Mouse (Mus musculus) brown adipose tissue, adult 24 weeks (tissue): Measurements from ENCODE around the gene Syn3. TPM values are rescaled to one million over a fixed set of nuclear protein-coding genes. Genes with fewer than 3 reads are reported as not detected.

Source experiments
- H3K27ac ChIP-seq: fragments of 200-500 bp; replicated peaks from 2 replicates; pipeline ENCODE4 v1.5.1; 2012; ENCODE audit warnings: low read depth, mild to moderate bottlenecking, low read length
- H3K4me1 ChIP-seq: fragments of 200-500 bp; 2 replicates; pipeline ENCODE4 v1.6.1; 2012; ENCODE audit warnings: low read length, mixed read lengths; ENCODE audit not compliant: control insufficient read depth, insufficient read depth, insufficient read length
- H3K4me3 ChIP-seq: fragments of 200-500 bp; 2 replicates; pipeline ENCODE4 v1.5.1; 2012; ENCODE audit warnings: low read depth, mild to moderate bottlenecking, low read length, moderate library complexity; ENCODE audit not compliant: insufficient read depth
- polyA plus RNA-seq: library from polyadenylated mRNA; stranded (reverse); fragments of >200 nt; gene quantifications from 2 replicates; pipeline ENCODE4 v1.2.4, GENCODE M21; 2012; ENCODE audit not compliant: missing spikeins, insufficient read depth, insufficient read length

Gene Syn3
- polyA plus RNA-seq, 1 experiment, result 0.79 TPM

DNA sequence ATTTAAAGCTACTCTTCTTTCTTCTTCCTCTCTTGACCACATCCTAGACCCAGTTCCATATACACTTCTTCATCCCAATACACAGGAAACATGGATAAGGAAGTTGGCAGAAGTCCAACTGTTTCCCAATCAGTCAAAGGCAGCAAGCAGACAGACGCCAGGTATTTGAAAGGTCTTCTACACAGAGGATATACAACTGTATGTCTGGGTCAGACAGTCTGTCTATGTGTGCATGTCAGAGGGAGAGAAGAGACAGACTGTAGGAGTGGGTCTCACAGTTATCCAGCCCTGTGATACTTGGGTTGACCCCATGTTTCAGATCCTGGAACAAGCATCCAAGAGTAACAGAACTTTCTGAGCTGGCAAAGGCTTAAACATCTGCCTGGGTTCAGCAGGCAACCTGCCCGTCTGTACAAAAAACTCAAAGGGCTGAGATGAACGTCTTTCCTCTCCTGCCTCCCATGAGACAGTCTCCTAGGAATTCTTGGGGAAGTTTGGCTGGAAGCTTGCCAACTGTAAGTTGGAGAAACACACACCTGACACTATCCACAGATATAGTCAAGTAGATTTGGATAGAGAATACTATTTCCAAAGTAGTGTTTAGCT, 152.4 kb downstream of the Syn3 start:
- Histone ChIP-seq H3K4me3 (no peak overlapping the region), H3K27ac (peak overlapping the region; percentile 62), H3K4me1 (peaks cover 27% of the 10 kb centered on the region)

DNA sequence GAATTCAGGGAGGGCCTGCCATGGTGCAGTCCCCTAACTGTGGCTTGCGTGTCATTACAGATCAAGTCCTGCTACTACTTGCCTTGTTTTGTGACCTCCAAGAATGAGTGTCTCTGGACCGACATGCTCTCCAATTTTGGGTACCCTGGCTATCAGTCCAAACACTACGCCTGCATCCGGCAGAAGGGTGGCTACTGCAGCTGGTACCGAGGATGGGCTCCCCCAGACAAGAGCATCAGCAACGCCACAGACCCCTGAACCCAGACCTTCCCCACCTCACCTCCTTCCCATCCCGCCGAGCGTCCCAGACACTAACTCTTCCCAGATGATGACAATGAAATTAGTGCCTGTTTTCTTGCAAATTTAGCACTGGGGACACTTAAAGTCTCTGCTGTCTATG, 153.1 kb downstream of the Syn3 start:
- H3K4me3 ChIP-seq, result no peak overlapping the region
- H3K27ac ChIP-seq, result no peak overlapping the region
- H3K4me1 ChIP-seq, result peaks cover 33% of the 10 kb centered on the region

DNA sequence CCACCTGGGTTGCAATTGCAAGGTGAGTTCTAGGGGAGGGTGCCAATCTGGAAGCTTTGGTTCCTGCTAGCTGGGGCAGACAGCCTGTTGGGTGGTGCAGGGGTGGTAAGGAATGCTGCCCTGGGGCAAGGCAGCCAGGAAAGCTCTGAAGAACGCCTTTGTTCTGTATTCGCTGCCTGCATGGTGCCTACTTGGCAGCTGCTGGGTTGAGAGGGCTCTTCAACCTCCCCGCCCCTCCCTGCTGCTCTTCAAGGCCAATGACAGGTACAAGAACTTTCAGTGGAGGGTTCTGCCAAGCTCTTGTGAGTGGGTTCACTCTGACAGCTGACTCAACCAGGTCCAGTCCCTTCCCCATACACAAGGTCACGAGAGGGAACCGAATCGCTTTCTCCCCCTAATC, 154.0 kb downstream of the Syn3 start:
- peaks cover 40% of the 10 kb centered on the region for H3K4me1 ChIP-seq
- H3K4me3 ChIP-seq, result no peak overlapping the region
- no peak overlapping the region for H3K27ac ChIP-seq

DNA sequence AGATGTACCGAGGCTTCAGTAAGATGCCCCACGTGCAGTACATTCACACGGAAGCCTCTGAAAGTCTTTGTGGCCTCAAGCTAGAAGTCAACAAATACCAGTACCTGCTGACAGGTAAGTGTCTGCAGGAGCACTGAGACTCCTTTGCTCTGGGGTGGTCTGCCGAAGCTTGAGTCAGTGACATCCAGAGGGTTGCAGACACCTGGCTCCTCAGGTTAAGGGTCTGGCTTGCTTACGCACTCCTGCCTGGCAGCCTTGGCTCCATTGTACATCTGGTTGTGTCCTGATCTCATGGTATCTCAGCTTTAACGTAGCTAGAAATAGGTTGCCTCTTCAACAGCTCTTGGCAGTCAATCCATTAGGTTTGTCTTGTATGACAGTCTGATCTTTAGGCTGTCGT, 154.8 kb downstream of the Syn3 start:
- Histone ChIP-seq H3K4me1 (peaks cover 45% of the 10 kb centered on the region), H3K4me3 (no peak overlapping the region), H3K27ac (no peak overlapping the region)

DNA sequence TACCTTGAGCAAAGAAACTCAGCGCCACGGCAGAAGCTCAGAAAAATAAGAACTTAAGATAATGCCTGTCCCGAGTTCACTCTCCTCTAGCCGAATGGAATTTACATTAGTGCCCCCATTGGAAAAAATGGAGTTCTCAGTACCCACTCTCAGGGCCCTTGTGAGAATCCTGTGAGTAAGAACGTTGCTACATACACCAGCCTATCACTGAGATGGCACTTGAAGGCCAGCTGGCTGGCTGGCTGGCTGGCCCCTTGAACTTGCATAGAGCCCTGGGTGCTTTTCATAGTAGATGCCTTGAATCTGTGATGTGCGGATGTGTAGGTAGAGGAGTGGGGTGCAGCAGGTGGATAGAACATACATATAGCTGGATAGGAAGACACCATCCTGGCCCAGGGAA, 155.3 kb downstream of the Syn3 start:
- no peak overlapping the region for H3K4me3 ChIP-seq
- peak overlapping the region; percentile 92; the same call in 1 of the 2 replicates for H3K27ac ChIP-seq
- peaks cover 50% of the 10 kb centered on the region for H3K4me1 ChIP-seq

DNA sequence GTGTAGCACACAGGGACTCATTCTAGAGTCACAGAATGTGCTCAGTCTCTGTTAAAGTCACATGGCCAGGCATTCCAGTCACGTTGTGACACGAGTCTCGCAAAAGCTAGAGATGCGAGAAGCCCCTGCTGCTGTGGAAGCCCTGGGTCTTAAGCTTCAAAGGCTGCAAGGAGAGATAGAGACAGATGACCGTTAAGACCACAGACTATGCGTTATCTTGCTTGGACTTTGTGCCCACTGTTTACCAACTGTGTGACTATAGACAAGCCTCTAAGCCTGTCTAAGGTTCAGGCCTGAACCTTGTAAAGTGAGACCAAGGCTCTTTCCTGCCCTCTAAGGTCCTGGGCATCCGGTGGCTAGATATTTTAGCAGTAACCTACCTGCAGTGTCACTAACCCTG, 156.0 kb downstream of the Syn3 start:
- Histone ChIP-seq H3K4me1 (peaks cover 55% of the 10 kb centered on the region), H3K4me3 (no peak overlapping the region), H3K27ac (peak overlapping the region; percentile 92)

DNA sequence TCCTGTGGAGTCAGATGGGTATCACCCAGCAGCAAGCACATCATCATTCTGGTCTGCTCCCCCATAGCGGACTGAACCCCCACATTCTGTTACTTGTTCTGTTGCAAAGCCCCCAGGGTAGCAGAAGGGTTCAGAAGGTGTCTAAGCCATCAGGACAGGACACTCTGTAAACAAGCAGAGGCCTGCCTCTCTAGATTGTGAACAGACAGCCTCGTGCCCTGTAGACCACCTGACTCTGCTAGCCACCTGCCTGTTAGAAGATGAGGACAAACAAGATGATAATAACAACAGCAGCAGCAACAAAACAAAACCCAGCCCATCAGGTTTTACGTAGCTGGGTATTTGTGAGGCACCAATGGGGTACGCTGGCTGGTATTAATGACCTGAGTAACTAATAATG, 156.5 kb downstream of the Syn3 start:
- peaks cover 58% of the 10 kb centered on the region for H3K4me1 ChIP-seq
- H3K4me3 ChIP-seq, result no peak overlapping the region
- peak overlapping the region; percentile 92 for H3K27ac ChIP-seq

DNA sequence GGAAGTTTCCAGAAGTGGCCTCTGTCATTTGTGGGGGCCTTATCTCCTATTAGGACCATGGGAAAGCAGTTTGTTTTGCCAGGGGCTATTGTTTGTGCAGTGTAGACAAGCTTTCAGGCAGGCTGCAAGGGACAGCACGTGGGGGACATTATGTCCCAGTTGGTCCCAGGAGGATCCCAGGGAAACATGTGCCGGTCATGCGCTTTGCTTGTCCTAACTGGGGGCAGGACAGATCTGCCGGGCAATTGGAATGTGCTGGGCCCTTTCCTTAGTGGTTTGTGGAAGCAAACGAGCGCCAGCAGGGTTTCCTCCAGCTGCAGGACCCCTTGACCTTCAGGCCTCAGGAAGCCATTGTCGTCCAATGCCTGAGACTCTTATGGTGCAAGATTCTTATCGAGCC, 157.1 kb downstream of the Syn3 start:
- H3K4me3 ChIP-seq, result no peak overlapping the region
- H3K27ac ChIP-seq, result peak overlapping the region; percentile 92
- H3K4me1 ChIP-seq, result peaks cover 60% of the 10 kb centered on the region

DNA sequence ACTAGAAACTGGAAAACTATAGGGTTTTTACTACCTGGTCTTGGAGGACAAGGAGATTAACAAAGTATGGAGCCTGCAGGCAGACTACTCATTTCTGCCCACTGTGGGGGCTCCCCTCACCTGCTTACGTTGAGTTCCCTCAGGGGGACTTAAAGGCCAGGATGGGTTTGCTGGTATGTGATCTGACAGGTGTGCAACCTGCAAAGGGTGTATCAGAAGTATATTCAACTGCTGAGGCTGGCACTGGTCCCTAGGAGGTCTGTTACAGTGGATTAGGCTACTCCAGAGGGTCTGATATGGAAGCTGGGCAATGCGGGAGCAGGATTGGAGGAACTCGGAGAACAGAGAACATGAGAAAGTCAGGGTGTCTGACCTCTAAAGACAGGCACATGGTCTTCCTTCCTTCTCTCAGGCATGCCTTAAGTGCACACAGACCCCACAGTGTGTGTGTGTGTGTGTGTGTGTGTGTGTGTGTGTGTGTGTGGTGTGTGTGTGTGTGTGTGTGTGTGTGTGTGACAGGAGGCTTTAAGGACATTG, 157.6 kb downstream of the Syn3 start:
- H3K4me1 ChIP-seq, result peaks cover 65% of the 10 kb centered on the region
- no peak overlapping the region for H3K4me3 ChIP-seq
- peak overlapping the region; percentile 92 for H3K27ac ChIP-seq

DNA sequence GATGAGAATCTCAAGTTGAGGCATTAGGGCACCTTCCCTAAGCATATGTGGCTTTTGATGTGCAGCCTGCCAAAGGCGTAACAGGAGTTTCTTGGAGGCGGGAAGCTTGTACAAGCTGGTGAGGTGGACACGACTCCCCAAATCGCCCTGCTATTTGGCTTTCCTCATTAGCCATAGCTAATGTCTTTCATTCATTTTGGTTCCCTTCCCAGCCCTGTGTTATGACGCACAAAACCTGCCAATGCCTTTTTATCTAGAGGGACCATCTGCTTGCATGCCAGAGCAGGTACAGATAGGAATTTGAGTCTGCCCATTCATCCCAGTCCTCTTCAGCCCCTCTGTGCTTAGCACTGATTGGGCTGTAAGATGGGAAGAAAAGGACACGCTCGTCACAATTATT, 158.3 kb downstream of the Syn3 start:
- Histone ChIP-seq H3K27ac (peak overlapping the region; percentile 92), H3K4me1 (peaks cover 66% of the 10 kb centered on the region), H3K4me3 (no peak overlapping the region)

DNA sequence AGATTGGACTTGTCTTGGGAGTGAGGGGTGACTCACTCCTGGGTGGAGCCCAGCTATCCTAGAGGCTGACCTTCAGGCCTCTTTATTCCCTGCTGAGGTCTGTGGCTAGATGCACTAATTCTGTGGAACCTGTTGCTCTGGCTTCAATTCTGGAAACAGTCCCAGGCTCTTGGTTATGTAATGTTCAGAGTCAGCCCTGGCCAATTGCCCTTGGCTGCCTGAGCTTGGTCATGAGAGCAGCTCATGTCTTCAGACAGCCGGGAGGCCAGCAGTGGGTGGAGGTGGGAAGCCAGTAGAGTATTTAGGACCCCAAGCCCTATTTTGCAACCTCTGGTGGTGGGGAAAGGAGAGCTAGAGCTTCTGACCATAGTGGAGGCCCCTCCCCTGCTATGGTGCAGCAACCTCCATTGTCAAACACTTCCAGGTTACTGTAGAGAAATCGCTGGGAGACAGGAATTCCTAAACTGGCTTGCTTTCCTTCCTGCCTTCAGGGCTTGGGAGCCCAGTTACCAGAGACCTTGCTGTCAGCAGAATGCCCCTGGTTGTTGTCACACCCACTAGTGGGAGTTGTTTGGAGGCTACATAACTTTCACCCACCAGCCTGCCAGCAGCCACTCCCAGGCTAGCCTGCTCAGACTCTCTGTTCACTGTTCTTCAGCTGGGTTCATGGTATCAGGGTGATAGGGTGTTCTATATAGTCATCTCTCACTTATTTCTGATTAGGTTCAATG, 158.9 kb downstream of the Syn3 start:
- no peak overlapping the region for H3K4me3 ChIP-seq
- H3K27ac ChIP-seq, result peak overlapping the region; percentile 92
- peaks cover 70% of the 10 kb centered on the region for H3K4me1 ChIP-seq

DNA sequence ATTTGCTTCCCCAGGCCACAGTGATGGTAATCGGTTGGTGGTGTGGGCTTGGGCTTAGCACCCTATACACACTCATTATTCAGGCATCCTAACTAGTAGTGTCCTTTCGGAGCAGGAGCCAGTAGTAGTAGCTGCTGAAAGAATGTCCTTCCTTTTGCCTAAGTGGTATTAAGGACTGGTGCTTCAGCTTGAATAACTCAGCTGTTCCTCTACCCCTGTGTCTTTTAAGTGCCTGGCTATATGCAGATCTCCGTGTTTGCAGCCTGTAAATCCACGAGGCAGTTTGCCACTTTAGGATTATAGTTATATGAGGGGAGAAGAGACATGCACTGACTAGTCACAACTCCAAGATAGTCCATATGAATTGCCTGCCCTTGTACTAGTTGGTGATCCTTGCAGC, 159.6 kb downstream of the Syn3 start:
- peak overlapping the region; percentile 92 for H3K27ac ChIP-seq
- peaks cover 72% of the 10 kb centered on the region for H3K4me1 ChIP-seq
- no peak overlapping the region for H3K4me3 ChIP-seq

DNA sequence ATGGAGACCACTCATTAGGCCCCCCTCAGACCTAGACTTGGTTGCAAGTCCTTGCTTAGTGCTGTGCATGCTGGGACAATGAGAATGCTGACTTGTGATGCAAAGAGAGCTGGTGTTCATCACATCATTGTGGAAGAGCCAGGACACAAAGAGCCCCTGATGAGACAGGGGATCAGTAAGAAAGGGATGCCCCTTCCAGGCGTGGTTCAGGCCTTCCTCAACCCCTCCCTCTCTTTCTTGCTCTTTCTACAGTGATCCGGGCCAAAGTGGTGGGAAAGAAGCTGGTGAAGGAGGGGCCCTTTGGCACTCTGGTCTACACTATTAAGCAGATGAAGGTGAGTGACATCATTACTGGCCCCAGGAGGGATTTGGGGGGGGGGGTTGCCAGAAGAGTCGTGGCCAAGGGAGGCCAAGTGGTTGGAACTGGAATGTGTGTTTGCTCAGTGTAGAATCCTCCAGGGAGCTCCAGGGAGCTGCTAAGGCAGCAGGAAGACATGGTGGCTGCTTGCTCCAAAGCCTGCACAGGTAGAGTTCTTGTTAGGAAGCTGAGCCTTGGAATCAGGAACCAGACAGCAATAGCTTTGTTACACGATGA, 160.5 kb downstream of the Syn3 start:
- H3K4me1 ChIP-seq, result peaks cover 73% of the 10 kb centered on the region
- H3K27ac ChIP-seq, result peak overlapping the region; percentile 92
- no peak overlapping the region for H3K4me3 ChIP-seq

DNA sequence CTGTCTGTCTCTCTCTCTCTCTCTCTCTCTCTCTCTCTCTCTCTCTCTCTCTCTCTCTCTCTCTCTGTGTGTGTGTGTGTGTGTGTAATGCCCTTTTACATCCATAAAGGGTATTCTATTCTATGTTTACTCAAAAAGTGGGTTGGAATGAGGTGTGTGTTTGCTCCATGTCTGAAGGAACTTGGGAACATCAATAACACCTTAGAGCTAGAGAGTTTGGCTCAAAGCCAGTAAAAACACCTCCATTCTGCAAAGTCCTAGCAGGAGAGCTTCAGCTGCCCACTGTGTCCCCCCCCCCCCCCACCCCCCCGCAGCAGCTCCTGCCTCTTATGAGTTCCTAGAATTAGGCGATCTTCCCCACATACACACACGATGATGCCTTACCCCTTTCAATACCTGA, 161.5 kb downstream of the Syn3 start:
- Histone ChIP-seq H3K4me1 (peaks cover 73% of the 10 kb centered on the region), H3K27ac (peak overlapping the region; percentile 92), H3K4me3 (no peak overlapping the region)

DNA sequence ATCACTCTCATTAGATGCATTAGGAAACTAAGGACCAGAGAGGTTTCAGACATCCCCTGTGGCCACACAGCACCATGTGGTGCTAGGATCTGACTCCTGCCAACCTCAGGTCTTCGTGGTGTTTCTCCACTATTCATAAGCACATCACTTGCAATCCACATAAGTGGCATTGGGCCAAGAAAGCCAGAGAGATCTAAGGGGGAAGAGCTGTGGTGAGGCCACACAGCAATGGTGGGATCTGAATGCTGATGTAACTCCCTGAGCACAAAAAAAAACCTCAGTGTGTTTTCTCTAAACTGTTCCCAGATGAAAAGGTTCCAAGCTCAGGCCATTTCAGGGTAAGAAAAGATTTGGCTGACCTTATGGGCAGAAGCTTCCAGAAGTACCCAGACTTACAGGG, 162.2 kb downstream of the Syn3 start:
- H3K4me3 ChIP-seq, result no peak overlapping the region
- peak overlapping the region; percentile 87 for H3K27ac ChIP-seq
- H3K4me1 ChIP-seq, result peaks cover 73% of the 10 kb centered on the region
